Mouse (Mus musculus): ENCODE measurements around the gene Gm17387.

DNA sequence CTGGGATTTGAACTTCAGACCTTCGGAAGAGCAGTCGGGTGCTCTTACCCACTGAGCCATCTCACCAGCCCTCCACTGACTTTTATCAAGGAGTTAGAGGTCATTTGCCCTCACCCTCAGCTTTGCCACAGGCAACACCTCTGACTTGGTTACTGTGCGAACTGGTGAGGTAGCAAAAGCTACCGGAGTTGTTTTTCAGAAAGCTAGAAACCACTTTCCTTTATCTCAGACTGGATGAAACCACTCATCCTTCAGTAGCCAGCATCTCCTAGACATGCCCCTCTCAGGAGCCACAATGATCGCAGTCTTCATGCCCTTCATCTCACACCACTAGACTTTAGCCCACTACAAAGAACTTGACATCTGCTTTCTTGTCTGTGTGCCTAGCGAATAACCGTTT, 46.0 kb upstream of the Gm17387 start:
- TF ChIP-seq CTCF (IDR thresholded peaks at IDR 0.05; ENCODE audit: low read depth, low read length) (no peak), POLR2A (IDR thresholded peaks at IDR 0.05; ENCODE audit: borderline replicate concordance, low read depth, low read length) (no peak)
